Mouse (Mus musculus): Measurements from ENCODE around the gene Mapk8ip3.

The Mapk8ip3 gene

DNA sequence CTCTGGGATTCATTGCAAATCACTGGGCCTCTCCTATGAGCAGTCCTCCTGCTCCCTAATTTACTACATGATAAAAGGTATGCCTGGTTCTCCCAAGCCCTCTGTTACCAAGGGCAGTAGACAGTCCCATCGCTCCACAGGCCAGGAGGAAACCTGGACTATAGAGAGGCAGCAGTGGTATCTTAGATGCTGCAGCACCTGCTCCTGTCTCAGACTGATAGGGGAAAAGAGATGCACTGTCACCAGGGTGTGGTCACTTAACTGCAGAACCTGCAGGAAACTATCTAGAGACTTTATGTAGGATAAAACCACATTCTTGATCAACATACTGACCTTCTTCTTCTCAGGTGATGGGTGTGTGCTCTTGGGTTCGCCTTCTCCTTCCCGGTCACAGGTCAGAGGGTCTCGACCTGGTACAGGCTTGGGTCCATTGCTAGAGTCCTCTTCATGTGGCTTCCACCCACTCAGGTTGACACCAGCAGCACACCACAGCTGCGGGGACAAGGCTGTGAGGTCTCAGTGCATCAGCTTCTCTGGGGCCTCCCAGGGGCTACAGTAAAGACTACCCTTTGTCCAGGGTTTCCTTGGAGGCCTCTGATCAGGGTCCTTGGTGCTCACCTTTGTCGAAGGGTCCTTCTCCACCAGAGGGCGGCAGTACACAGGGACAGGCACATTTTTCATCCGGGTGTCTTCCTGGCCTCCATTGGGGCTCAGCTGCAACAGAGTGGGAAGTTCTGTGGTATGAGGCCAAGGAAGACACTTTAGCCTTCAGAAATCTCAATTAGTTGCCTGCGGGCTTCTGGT is 33.9 kb downstream of the Mapk8ip3 start:
- DNase-seq (ENCODE audit: inconsistent age in 2 of 2, low spot score in 1 of 2), result peak; percentile 54 to 82

DNA sequence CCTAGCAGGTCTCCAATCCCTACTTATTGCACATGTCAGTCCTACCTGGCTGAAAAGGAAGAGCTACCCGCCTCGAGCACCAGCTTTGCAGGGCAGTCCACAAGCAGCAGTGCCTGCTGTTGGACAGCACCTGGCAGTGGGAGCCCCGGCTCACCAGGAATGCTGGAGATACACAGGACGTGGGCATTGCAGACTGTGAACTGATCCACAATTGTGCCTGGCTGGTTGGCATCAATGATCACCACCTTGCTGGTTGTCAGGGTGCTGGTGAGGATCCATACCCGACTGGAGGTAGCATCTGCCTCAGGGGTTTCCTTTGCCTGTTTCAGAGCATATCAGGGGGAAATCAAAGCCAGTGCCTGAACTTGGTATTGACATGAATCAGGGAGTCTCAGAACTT is 34.7 kb downstream of the Mapk8ip3 start:
- no peak for DNase-seq (ENCODE audit: inconsistent age in 2 of 2, low spot score in 1 of 2)

DNA sequence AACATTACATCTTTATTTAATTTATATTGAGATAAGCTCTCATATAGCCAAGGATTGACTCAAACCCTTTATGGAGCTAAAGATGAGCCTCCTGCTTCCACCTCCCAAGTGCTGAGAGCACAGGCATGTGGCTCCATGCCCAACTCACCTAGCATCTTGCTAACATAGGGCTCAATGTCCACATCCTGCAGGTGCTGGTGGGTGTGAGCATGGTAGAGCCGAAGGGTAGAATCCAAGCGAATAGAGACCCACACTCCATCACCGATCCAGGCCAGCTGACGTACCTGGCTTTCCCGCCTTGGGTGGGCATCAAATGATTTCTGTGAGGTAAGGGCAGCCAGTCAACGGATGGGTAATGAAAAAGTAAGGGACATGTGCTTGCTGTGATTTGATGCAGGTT is 36.8 kb downstream of the Mapk8ip3 start:
- no peak for DNase-seq (ENCODE audit: inconsistent age in 2 of 2, low spot score in 1 of 2)

GRCm38 (mm10) chr17:24899153-24899552 is 37.6 kb downstream of the Mapk8ip3 start:
- no peak for DNase-seq (ENCODE audit: inconsistent age in 2 of 2, low spot score in 1 of 2)

- peak in 1 of 2 experiments; percentile 54 for DNase-seq (ENCODE audit: inconsistent age in 2 of 2, low spot score in 1 of 2)
Measured at GRCm38 (mm10) chr17:24898041-24898854, 38.5 kb downstream of the Mapk8ip3 start.

DNA sequence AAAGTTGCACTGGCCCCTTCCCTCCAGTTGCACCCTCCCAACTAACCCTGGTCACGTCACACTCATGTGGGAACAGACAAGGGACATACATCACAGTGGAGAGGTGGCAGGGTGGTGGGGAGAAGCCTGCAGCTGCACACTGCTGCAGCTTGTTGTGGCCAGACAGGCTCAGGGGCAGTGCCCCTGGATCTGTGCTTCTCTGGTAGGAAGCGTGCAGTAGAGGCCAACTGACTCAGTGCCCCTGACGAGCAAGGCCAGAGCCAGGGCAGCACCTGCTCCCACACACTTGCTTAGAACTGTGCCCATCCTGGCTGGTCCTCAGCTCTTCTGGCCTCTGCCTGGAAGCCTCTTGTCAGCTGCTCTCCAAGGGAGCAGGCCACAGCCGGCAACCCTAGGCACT is 39.2 kb downstream of the Mapk8ip3 start:
- DNase-seq (ENCODE audit: inconsistent age in 2 of 2, low spot score in 1 of 2), result peak; percentile 58 to 86

DNA sequence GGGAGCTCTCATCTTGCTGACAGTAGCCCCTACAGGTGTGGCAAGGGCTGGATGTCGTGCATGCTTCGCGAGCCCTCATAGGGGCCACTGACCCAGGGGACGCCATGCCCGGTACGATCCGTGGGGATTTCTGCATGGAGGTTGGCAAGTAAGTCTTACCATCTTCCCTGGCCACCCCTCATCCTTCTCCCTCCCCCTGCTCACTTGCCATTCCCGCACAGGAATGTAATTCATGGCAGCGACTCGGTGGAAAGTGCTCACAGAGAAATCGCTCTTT is 39.8 kb downstream of the Mapk8ip3 start:
- DNase-seq (ENCODE audit: inconsistent age in 2 of 2, low spot score in 1 of 2), result no peak

DNA sequence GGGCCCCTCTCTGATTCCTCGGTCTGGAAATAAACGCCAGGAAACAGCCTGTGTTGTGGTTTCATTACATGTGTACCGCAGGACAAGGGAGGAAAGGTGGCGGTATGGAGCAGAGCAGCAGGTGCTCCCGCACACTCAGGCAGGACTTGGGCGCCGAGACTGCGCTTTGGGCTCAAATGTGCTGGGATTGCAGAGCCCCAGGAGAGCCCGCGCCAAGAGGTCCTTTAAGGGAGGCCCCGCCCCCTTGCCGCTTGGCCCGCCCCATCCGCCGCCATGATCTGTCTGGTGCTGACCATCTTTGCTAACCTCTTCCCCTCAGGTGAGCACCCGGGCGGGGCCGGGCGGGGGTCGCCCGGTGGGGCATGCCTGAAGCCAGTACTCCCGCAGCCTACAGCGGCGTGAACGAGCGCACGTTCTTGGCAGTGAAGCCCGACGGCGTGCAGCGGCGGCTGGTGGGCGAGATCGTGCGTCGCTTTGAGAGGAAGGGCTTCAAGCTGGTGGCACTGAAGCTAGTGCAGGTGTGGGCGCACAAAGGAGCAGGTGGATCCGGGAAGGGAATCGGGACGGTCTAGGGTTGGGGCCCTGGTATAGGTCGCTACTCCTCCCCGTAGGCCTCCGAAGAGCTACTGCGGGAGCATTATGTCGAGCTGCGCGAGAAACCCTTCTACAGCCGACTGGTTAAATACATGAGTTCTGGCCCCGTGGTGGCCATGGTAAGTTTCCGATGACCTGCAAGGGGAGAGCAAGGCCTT is 40.4 kb downstream of the Mapk8ip3 start, which contains the start of gene Nme3:
Gene Nme3 (plus strand): TSS at position 260 of the 752 bp plus-strand sequence.
- peak; percentile 87 to 96 for DNase-seq (ENCODE audit: inconsistent age in 2 of 2, low spot score in 1 of 2)

DNA sequence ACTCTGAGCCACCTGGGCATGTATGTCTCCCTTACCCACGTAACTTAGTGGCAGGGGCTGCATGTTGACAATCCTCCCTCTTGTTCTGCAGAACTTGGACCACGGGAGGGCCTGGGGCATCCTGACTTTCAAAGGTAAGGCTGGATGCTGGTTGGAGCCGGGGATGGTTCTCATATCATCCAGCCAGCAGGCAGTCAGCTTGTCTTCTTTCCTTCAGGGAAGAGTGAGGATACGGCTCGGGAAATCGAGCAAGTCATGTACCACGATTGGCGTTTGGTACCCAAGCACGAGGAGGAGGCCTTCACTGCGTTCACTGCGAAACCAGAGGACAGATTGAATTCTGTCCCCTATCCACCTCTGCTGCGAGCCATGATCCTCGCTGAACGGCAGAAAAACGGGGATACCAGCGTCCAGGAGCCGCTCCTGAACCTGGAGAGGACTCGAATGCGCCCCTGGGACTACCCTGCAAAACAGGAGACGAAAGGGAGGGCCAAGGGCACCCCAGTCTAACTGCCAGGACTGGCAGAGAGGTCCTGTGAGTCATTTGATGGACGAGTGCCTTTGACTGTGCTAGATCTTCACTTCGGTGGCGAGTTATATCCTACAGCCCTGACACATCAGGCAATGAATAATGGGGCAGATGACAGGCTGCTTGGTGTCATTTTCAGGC is 41.1 kb downstream of the Mapk8ip3 start:
- DNase-seq (ENCODE audit: inconsistent age in 2 of 2, low spot score in 1 of 2), result peak in 1 of 2 experiments; percentile 80

DNA sequence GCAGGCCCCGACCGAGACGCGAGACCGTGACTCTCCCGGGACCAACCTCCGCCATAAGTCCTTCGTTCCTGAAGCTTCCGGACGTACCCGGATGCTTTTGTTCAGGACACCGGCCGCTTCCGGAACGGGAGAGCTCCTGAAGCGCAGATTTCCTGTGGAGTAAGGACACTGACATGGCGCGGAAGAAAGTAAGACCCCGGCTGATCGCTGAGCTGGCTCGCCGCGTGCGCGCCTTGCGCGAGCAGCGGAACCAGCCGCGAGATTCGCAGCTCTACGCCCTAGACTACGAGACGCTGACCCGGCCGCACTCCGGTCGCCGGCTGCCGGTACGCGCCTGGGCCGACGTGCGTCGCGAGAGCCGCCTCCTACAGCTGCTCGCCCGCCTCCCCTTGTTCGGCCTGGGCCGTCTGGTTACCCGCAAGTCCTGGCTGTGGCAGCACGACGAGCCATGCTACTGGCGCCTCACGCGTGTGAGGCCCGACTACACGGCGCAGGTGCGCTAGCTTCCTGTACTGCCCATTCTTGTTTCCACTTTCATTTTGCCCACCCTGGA is 41.7 kb downstream of the Mapk8ip3 start, which contains the start of the genes Eme2 and Mrps34:
Gene Eme2 (minus strand): TSS at position 93 of the 553 bp plus-strand sequence.
Gene Mrps34 (plus strand): TSS at position 122 of the 553 bp plus-strand sequence.
- DNase-seq (ENCODE audit: inconsistent age in 2 of 2, low spot score in 1 of 2), result peak; percentile 88 to 96

DNA sequence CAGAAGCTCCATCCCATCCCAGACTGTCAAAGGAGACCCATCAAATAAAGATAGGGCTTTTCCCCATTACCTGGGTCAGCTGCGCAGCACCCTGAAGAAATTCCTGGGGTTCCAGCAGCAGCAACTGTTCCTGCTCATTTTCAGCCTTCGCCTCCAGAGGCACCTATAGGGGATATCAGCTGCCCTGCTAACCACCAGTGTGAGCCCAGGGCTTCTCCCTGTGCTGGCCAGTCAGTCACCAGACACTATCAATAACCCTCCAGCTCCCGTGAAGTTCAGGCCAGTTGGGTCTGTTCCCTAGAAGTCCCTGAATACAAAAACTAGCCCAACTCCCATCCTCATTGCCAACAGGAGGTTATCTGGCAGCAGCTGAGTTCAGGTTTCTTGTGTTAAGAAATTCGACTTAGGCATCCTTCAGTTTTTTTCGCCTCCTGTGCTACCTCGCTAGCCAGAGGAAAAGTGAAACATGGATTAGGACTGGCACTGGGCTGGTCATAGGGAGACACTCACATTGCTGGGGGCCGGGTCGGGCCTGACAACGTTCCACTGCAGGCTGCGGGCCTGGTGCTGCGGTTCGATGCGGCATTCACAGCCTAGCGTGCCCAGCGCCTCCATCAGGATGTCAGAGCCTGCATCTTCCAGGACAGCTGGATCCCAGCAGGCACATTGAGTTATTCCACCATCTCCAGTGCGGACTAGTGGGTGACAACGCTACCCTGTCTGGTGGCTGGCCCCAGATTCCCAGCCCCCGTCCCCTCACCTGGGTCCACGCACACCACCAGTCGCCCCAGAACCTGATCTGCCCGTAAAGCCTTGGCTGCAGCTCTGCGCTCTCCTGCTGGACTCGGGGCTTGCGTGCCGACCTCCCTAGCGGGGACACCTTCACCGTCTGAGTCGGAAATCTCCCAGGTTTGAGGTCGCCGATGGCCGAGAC is 42.4 kb downstream of the Mapk8ip3 start:
- DNase-seq (ENCODE audit: inconsistent age in 2 of 2, low spot score in 1 of 2), result peak in 1 of 2 experiments; percentile 13

- peak in 1 of 2 experiments; percentile 16 for DNase-seq (ENCODE audit: inconsistent age in 2 of 2, low spot score in 1 of 2)
Measured at GRCm38 (mm10) chr17:24893276-24893675, 43.5 kb downstream of the Mapk8ip3 start.

- peak; percentile 20 to 32 for DNase-seq (ENCODE audit: inconsistent age in 2 of 2, low spot score in 1 of 2)
Measured at GRCm38 (mm10) chr17:24892785-24893184, 44.0 kb downstream of the Mapk8ip3 start.

- peak; percentile 39 to 70 for DNase-seq (ENCODE audit: inconsistent age in 2 of 2, low spot score in 1 of 2)
Measured at GRCm38 (mm10) chr17:24891321-24891720, 45.5 kb downstream of the Mapk8ip3 start.

DNA sequence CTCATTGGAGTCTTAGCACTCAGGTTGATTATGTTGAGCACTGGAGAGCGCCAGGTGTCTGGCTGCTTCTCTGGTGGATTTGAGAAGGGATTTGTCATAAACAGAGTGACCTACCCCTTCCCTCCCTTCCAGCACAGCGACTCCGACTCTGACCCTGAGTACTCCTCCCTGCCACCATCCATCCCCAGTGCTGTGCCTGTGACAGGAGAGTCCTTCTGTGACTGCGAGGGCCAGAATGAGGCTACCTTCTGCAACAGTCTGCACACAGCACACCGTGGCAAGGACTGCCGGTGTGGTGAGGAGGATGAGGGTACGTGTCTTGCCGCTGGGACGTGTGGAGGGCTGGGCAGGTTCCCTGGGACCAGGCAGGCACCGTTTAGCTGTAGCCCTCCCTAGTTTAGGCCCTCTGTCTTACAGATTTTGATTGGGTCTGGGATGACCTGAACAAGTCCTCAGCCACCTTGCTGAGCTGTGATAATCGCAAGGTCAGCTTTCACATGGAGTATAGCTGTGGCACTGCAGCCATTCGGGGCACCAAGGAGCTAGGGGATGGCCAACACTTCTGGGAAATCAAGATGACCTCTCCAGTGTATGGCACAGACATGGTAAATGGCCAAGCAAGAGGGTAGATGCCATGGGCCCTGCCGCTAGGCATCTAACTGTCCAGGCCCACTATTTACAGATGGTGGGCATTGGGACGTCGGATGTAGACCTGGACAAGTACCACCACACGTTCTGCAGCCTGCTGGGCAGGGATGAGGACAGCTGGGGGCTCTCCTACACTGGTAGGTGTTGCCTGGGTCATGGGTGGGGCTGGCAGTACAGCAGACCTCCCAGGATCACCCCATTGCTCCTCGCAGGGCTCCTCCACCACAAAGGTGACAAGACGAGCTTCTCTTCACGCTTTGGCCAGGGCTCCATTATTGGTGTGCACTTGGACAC is 46.4 kb downstream of the Mapk8ip3 start:
- DNase-seq (ENCODE audit: inconsistent age in 2 of 2, low spot score in 1 of 2), result peak in 1 of 2 experiments; percentile 51

DNA sequence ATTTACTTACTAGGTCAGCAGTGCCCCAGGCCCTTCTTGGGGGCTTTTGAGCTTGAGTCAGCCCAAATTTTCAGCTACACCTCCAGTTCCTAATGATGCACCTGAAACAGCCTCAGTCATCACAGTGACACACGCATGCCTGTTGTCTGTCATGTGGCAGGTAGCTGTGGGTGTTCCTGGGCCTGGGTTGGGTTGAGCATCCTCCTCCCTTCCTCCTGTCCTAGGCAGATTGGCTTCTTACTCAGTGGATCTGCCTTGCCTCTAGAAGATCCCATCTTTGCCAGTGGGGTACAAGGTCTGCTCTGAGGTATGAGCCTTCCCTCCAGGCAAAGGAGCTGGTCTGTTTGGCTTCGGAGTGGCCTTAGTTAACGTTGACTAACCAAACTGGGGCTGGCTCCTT is 47.9 kb downstream of the Mapk8ip3 start:
- DNase-seq (ENCODE audit: inconsistent age in 2 of 2, low spot score in 1 of 2), result peak in 1 of 2 experiments; percentile 44

DNA sequence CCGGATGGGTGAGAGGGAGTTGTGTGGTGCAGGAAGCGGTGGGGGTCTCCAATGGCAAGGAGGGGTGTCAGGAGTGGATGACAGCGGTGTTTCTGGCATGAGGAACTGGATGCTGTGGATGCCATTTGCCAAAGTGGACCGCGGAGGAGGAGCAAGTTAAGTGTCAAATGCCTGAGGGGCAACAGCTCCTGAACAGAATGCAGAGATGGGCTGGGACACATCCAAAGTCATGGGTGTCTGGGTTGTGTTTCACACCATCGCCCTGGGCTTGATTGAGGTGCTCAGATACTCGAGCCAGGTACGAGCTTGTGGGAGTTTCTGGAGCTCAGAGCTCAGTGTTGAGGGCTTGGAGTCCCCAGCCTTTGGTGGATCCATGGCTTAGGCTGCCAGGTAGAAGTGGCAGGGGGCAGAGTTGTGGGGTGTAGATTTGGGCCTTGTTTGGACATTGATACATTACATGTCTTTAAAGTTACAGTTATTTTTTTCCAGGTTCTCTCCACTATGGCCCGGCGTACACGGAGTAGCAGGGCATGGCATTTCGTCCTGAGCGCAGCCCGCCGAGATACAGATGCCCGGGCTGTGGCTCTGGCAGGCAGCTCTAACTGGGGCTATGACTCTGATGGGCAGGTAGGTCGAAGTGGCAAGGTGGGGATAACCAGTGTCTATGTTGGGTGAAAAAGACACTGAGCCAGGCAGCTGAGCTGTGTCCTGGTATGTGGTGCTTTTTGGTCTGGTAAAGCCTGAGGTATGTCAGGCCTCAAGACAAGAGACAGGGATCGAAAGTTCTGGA is 49.3 kb downstream of the Mapk8ip3 start:
- peak in 1 of 2 experiments; percentile 64 for DNase-seq (ENCODE audit: inconsistent age in 2 of 2, low spot score in 1 of 2)

Measured in adrenal gland, adult (tissue).